Mouse (Mus musculus): ENCODE results near the gene Tssk4. TPM values are rescaled to one million over a fixed set of nuclear protein-coding genes. Genes with fewer than 3 reads are reported as not detected.

The Tssk4 gene
- polyA plus RNA-seq, 1 experiment from 2014 or later: 0.72 TPM

- Histone ChIP-seq H3K27me3 (ENCODE audit: control insufficient read depth, insufficient read depth, low read length) (no peaks in the 10 kb centered on the region), H3K36me3 (ENCODE audit: control insufficient read depth, insufficient read depth, low read length) (peaks cover 35% of the 10 kb centered on the region), H3K9me3 (ENCODE audit: control insufficient read depth, low read length) (no peaks in the 10 kb centered on the region), H3K4me1 (ENCODE audit: control insufficient read depth, insufficient read depth, low read length) (0 out of 2 replicates have a peak, but pooled peaks cover 8% of the 10 kb centered on the region), H3K4me2 (replicated peaks; ENCODE audit: low read depth, low read length) (peak overlapping the region; percentile 77), H3K4me3 (ENCODE audit: low read length) (peak overlapping the region; percentile 82), H3K27ac (ENCODE audit: low read depth, low read length) (no peak overlapping the region), H3K9ac (ENCODE audit: low read depth, low read length) (peak overlapping the region; percentile 72)
- ATAC-seq (ENCODE audit: low FRiP score, low TSS enrichment): no peak; the same call in 1 of the 2 replicates
- WGBS: 16% methylated on average over 3 of the region's 3 CpGs
Measured at GRCm38 (mm10) chr14:55682118-55682493, 32.1 kb downstream of the Tssk4 start.

DNA sequence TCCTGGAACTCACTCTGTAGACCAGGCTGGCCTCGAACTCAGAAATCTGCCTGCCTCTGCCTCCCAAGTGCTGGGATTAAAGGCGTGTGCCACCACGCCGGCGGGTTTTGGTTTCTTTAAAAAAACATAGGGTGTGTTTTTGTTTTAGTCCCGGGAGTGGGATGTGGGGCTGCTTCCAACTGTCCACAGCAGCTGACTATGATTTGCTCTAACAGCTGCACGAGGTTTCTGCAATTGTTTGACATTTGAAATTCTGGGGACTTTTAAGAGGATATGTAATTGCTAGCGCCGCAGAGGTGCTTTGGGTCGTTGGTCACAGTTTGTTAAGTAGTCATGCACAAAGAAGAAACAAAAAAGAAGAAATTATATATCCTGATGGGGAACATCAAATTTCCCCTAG, 39.4 kb downstream of the Tssk4 start:
- H3K27me3 ChIP-seq (ENCODE audit: control insufficient read depth, insufficient read depth, low read length): no peaks in the 10 kb centered on the region
- H3K4me1 ChIP-seq (ENCODE audit: control insufficient read depth, insufficient read depth, low read length): no peaks in the 10 kb centered on the region
- no peak for ATAC-seq (ENCODE audit: low FRiP score, low TSS enrichment)
- H3K9ac ChIP-seq (ENCODE audit: low read depth, low read length): no peak overlapping the region
- no peak overlapping the region for H3K4me2 ChIP-seq (replicated peaks; ENCODE audit: low read depth, low read length)
- H3K36me3 ChIP-seq (ENCODE audit: control insufficient read depth, insufficient read depth, low read length): no peaks in the 10 kb centered on the region
- H3K9me3 ChIP-seq (ENCODE audit: control insufficient read depth, low read length): no peaks in the 10 kb centered on the region
- no peak overlapping the region for H3K27ac ChIP-seq (ENCODE audit: low read depth, low read length)
- 49% methylated on average over 10 of the region's 10 CpGs for WGBS
- no peak overlapping the region for H3K4me3 ChIP-seq (ENCODE audit: low read length)

- H3K27ac ChIP-seq (ENCODE audit: low read depth, low read length): no peak overlapping the region
- no peak overlapping the region for H3K4me3 ChIP-seq (ENCODE audit: low read length)
- no peak overlapping the region for H3K9ac ChIP-seq (ENCODE audit: low read depth, low read length)
- no peaks in the 10 kb centered on the region for H3K36me3 ChIP-seq (ENCODE audit: control insufficient read depth, insufficient read depth, low read length)
- WGBS: 82% methylated on average over 4 of the region's 4 CpGs
- H3K4me1 ChIP-seq (ENCODE audit: control insufficient read depth, insufficient read depth, low read length): 0 out of 2 replicates have a peak, but pooled peaks cover 4% of the 10 kb centered on the region
- ATAC-seq (ENCODE audit: low FRiP score, low TSS enrichment): no peak
- no peaks in the 10 kb centered on the region for H3K27me3 ChIP-seq (ENCODE audit: control insufficient read depth, insufficient read depth, low read length)
- H3K9me3 ChIP-seq (ENCODE audit: control insufficient read depth, low read length): no peaks in the 10 kb centered on the region
- no peak overlapping the region for H3K4me2 ChIP-seq (replicated peaks; ENCODE audit: low read depth, low read length)
Measured at GRCm38 (mm10) chr14:55697226-55697625, 47.2 kb downstream of the Tssk4 start.

DNA sequence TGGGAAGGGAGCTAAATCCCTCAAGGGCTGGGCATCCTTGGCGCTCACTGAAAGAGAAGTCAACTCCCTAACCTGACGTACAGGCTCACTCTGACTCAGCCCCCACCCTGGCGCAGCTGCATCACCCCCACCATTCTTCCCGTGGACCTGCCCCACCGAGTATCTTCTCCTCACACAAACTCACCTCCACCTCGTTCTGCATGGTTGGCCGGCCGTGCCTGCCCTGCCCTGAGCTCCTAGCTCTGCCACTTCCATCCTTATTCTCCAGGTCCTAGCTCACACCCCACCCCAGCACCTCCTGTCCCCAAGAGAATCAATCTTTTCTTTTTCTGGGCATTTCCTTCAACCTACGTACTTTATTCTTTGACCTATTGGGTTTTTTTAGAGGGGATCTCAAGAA, 51.1 kb downstream of the Tssk4 start:
- Histone ChIP-seq H3K36me3 (ENCODE audit: control insufficient read depth, insufficient read depth, low read length) (no peaks in the 10 kb centered on the region), H3K4me1 (ENCODE audit: control insufficient read depth, insufficient read depth, low read length) (0 out of 2 replicates have a peak, but pooled peaks cover 8% of the 10 kb centered on the region), H3K9me3 (ENCODE audit: control insufficient read depth, low read length) (no peaks in the 10 kb centered on the region), H3K27me3 (ENCODE audit: control insufficient read depth, insufficient read depth, low read length) (no peaks in the 10 kb centered on the region), H3K4me2 (replicated peaks; ENCODE audit: low read depth, low read length) (no peak overlapping the region), H3K9ac (ENCODE audit: low read depth, low read length) (no peak overlapping the region), H3K4me3 (ENCODE audit: low read length) (no peak overlapping the region), H3K27ac (ENCODE audit: low read depth, low read length) (no peak overlapping the region)
- 29% methylated on average over 9 of the region's 9 CpGs for WGBS
- ATAC-seq (ENCODE audit: low FRiP score, low TSS enrichment): peak; percentile 34; the same call in 1 of the 2 replicates

Other genes starting within 250 kb of the Tssk4 start
- 60.2 and 96.4 TPM in 2 replicates for gene Dhrs4, start 171.4 kb upstream of the Tssk4 start, polyA plus RNA-seq (2014; fragmentation: Nextera tagmentation; extraction: Ambion mirVana)
- 3.0 and 3.8 TPM in 2 replicates for gene Carmil3, start 159.5 kb upstream of the Tssk4 start, polyA plus RNA-seq (2014; fragmentation: Nextera tagmentation; extraction: Ambion mirVana)
- gene Cpne6, start 139.7 kb upstream of the Tssk4 start, polyA plus RNA-seq (2014; fragmentation: Nextera tagmentation; extraction: Ambion mirVana): 0.18 TPM in 1 of 2 replicates, not detected in the other
- gene Nrl, start 125.2 kb upstream of the Tssk4 start, polyA plus RNA-seq (2014; fragmentation: Nextera tagmentation; extraction: Ambion mirVana): not detected in 2 replicates
- 25.0 and 37.1 TPM in 2 replicates for gene Pck2, start 109.9 kb upstream of the Tssk4 start, polyA plus RNA-seq (2014; fragmentation: Nextera tagmentation; extraction: Ambion mirVana)
- gene Dcaf11, start 90.2 kb upstream of the Tssk4 start, polyA plus RNA-seq (2014; fragmentation: Nextera tagmentation; extraction: Ambion mirVana): 62.9 and 90.2 TPM in 2 replicates
- 0.66 and 1.5 TPM in 2 replicates for gene A730061H03Rik, start 89.8 kb upstream of the Tssk4 start, polyA plus RNA-seq (2014; fragmentation: Nextera tagmentation; extraction: Ambion mirVana)
- 0.96 and 1.0 TPM in 2 replicates for gene Fitm1, start 74.6 kb upstream of the Tssk4 start, polyA plus RNA-seq (2014; fragmentation: Nextera tagmentation; extraction: Ambion mirVana)
- 131 and 142 TPM in 2 replicates for gene Psme1, start 72.1 kb upstream of the Tssk4 start, polyA plus RNA-seq (2014; fragmentation: Nextera tagmentation; extraction: Ambion mirVana)
- gene Emc9, start 64.9 kb upstream of the Tssk4 start, polyA plus RNA-seq (2014; fragmentation: Nextera tagmentation; extraction: Ambion mirVana): 5.6 and 7.5 TPM in 2 replicates
- gene Psme2, start 59.1 kb upstream of the Tssk4 start, polyA plus RNA-seq (2014; fragmentation: Nextera tagmentation; extraction: Ambion mirVana): 224 and 286 TPM in 2 replicates
- 12.4 and 17.7 TPM in 2 replicates for gene Rnf31, start 58.5 kb upstream of the Tssk4 start, polyA plus RNA-seq (2014; fragmentation: Nextera tagmentation; extraction: Ambion mirVana)
- 9.7 and 11.6 TPM in 2 replicates for gene Irf9, start 46.6 kb upstream of the Tssk4 start, polyA plus RNA-seq (2014; fragmentation: Nextera tagmentation; extraction: Ambion mirVana)
- gene Rec8, start 32.1 kb upstream of the Tssk4 start, polyA plus RNA-seq (2014; fragmentation: Nextera tagmentation; extraction: Ambion mirVana): 17.5 and 25.1 TPM in 2 replicates
- gene Ipo4, start 14.2 kb upstream of the Tssk4 start, polyA plus RNA-seq (2014; fragmentation: Nextera tagmentation; extraction: Ambion mirVana): 101 and 119 TPM in 2 replicates
- 3.4 TPM in 2 replicates for gene Gm49378, start 12.3 kb upstream of the Tssk4 start, polyA plus RNA-seq (2014; fragmentation: Nextera tagmentation; extraction: Ambion mirVana)
- gene Tm9sf1, start 6.4 kb upstream of the Tssk4 start, polyA plus RNA-seq (2014; fragmentation: Nextera tagmentation; extraction: Ambion mirVana): 76.3 and 117 TPM in 2 replicates
- 52.0 and 52.7 TPM in 2 replicates for gene Mdp1, start 10.3 kb downstream of the Tssk4 start, polyA plus RNA-seq (2014; fragmentation: Nextera tagmentation; extraction: Ambion mirVana)
- 58.4 and 62.9 TPM in 2 replicates for gene Gmpr2, start 21.8 kb downstream of the Tssk4 start, polyA plus RNA-seq (2014; fragmentation: Nextera tagmentation; extraction: Ambion mirVana)
- gene Nedd8, start 21.9 kb downstream of the Tssk4 start, polyA plus RNA-seq (2014; fragmentation: Nextera tagmentation; extraction: Ambion mirVana): 586 and 744 TPM in 2 replicates
- gene Tinf2, start 31.6 kb downstream of the Tssk4 start, polyA plus RNA-seq (2014; fragmentation: Nextera tagmentation; extraction: Ambion mirVana): 40.3 and 50.1 TPM in 2 replicates
- gene Tgm1, start 63.7 kb downstream of the Tssk4 start, polyA plus RNA-seq (2014; fragmentation: Nextera tagmentation; extraction: Ambion mirVana): 0.67 and 1.2 TPM in 2 replicates
- 27.8 and 29.3 TPM in 2 replicates for gene Rabggta, start 72.1 kb downstream of the Tssk4 start, polyA plus RNA-seq (2014; fragmentation: Nextera tagmentation; extraction: Ambion mirVana)
- 75.2 and 82.3 TPM in 2 replicates for gene Dhrs1, start 95.5 kb downstream of the Tssk4 start, polyA plus RNA-seq (2014; fragmentation: Nextera tagmentation; extraction: Ambion mirVana)
- gene Nop9, start 95.5 kb downstream of the Tssk4 start, polyA plus RNA-seq (2014; fragmentation: Nextera tagmentation; extraction: Ambion mirVana): 43.3 and 44.0 TPM in 2 replicates
- gene Cideb, start 108.3 kb downstream of the Tssk4 start, polyA plus RNA-seq (2014; fragmentation: Nextera tagmentation; extraction: Ambion mirVana): 2.9 and 3.6 TPM in 2 replicates
- 0.08 and 0.39 TPM in 2 replicates for gene Ltb4r2, start 111.2 kb downstream of the Tssk4 start, polyA plus RNA-seq (2014; fragmentation: Nextera tagmentation; extraction: Ambion mirVana)
- 0.23 TPM in 1 of 2 replicates, not detected in the other for gene Ltb4r1, start 115.8 kb downstream of the Tssk4 start, polyA plus RNA-seq (2014; fragmentation: Nextera tagmentation; extraction: Ambion mirVana)
- gene Adcy4, start 133.9 kb downstream of the Tssk4 start, polyA plus RNA-seq (2014; fragmentation: Nextera tagmentation; extraction: Ambion mirVana): 7.8 and 10.4 TPM in 2 replicates
- 38.1 and 43.3 TPM in 2 replicates for gene Ripk3, start 138.7 kb downstream of the Tssk4 start, polyA plus RNA-seq (2014; fragmentation: Nextera tagmentation; extraction: Ambion mirVana)
- gene Nfatc4, start 173.0 kb downstream of the Tssk4 start, polyA plus RNA-seq (2014; fragmentation: Nextera tagmentation; extraction: Ambion mirVana): 26.3 and 33.8 TPM in 2 replicates
- gene Nynrin, start 203.8 kb downstream of the Tssk4 start, polyA plus RNA-seq (2014; fragmentation: Nextera tagmentation; extraction: Ambion mirVana): 11.0 and 15.6 TPM in 2 replicates
- gene Cbln3, start 234.2 kb downstream of the Tssk4 start, polyA plus RNA-seq (2014; fragmentation: Nextera tagmentation; extraction: Ambion mirVana): 0.23 and 0.31 TPM in 2 replicates
- gene Khnyn, start 234.8 kb downstream of the Tssk4 start, polyA plus RNA-seq (2014; fragmentation: Nextera tagmentation; extraction: Ambion mirVana): 7.0 and 9.7 TPM in 2 replicates

Data from kidney, embryonic 14.5 days (tissue).